Mouse (Mus musculus) 416B (cell line): ENCODE measurements at regions not wholly inside any gene's neighbourhood (a gene's known extent, or its start where the extent isn't known, plus 50 kb on each side); places are given as distances from the start of the nearest gene placed in this dataset.
"Not testable (repeated sequence)": the region's sequence is repeated elsewhere in the genome, so short reads cannot be mapped to it uniquely, and the experiment has no call there.

ENCODE experiments used
- DNase-seq: peaks from one replicate; pipeline ENCODE4 v3.0.0; 2011; ENCODE audit warnings: low read depth

- DNase-seq, result peak; percentile 89
Measured at GRCm38 (mm10) chr17:84844950-84845349, 54.4 kb upstream of the Lrpprc start.

GRCm38 (mm10) chr17:84846141-84846540, 55.6 kb upstream of the Lrpprc start:
- DNase-seq, result no peak

- no peak for DNase-seq
Measured at GRCm38 (mm10) chr17:84848385-84849030, 57.9 kb upstream of the Lrpprc start.

GRCm38 (mm10) chr17:84849031-84849405, 58.4 kb upstream of the Lrpprc start:
- DNase-seq, result no peak

GRCm38 (mm10) chr17:84850464-84850863, 59.9 kb upstream of the Lrpprc start:
- no peak for DNase-seq

GRCm38 (mm10) chr17:84850893-84851292, 60.3 kb upstream of the Lrpprc start:
- no peak for DNase-seq

GRCm38 (mm10) chr17:84856971-84857370, 66.4 kb upstream of the Lrpprc start:
- no peak for DNase-seq

GRCm38 (mm10) chr17:84858830-84859229, 68.2 kb upstream of the Lrpprc start:
- DNase-seq, result no peak

GRCm38 (mm10) chr17:84859916-84860315, 69.3 kb upstream of the Lrpprc start:
- DNase-seq, result no peak

GRCm38 (mm10) chr17:84860835-84861234, 70.2 kb upstream of the Lrpprc start:
- no peak for DNase-seq

GRCm38 (mm10) chr17:84864231-84864630, 73.6 kb upstream of the Lrpprc start:
- DNase-seq, result not testable (repeated sequence)

GRCm38 (mm10) chr17:84865158-84865557, 74.6 kb upstream of the Lrpprc start:
- DNase-seq, result no peak

- no peak for DNase-seq
Measured at GRCm38 (mm10) chr17:84865566-84865965, 75.0 kb upstream of the Lrpprc start.

GRCm38 (mm10) chr17:84869074-84869722, 78.6 kb upstream of the Lrpprc start:
- peak; percentile 8 for DNase-seq

- DNase-seq, result no peak
Measured at GRCm38 (mm10) chr17:84873554-84873953, 83.0 kb upstream of the Lrpprc start.

GRCm38 (mm10) chr17:84874494-84874893, 82.0 kb upstream of the Ppm1b start:
- peak; percentile 15 for DNase-seq

- DNase-seq, result no peak
Measured at GRCm38 (mm10) chr17:84875031-84875430, 81.5 kb upstream of the Ppm1b start.

GRCm38 (mm10) chr17:84876037-84876436, 80.5 kb upstream of the Ppm1b start:
- no peak for DNase-seq

GRCm38 (mm10) chr17:84877176-84877863, 79.2 kb upstream of the Ppm1b start:
- DNase-seq, result no peak

GRCm38 (mm10) chr17:84877864-84878224, 78.7 kb upstream of the Ppm1b start:
- peak; percentile 78 for DNase-seq

- no peak for DNase-seq
Measured at GRCm38 (mm10) chr17:84878316-84878715, 78.2 kb upstream of the Ppm1b start.

- no peak for DNase-seq
Measured at GRCm38 (mm10) chr17:84879146-84879545, 77.4 kb upstream of the Ppm1b start.

- peak; percentile 95 for DNase-seq
Measured at GRCm38 (mm10) chr17:84880946-84881345, 75.6 kb upstream of the Ppm1b start.
